Mouse (Mus musculus) erythroblast, embryonic 14.5 days (primary cell): ENCODE measurements around the gene Gnaz. TPM values are rescaled to one million over a fixed set of nuclear protein-coding genes. Genes with fewer than 3 reads are reported as not detected.

Experiments
- H3K27me3 ChIP-seq: 2 replicates; pipeline ENCODE4 v1.6.1; 2012; ENCODE audit warnings: inconsistent platforms; ENCODE audit not compliant: control insufficient read depth
- H3K36me3 ChIP-seq: 2 replicates; pipeline ENCODE4 v1.6.1; 2012; ENCODE audit warnings: mild to moderate bottlenecking, inconsistent platforms; ENCODE audit not compliant: control insufficient read depth
- H3K4me1 ChIP-seq: 2 replicates; pipeline ENCODE4 v1.6.1; 2012; ENCODE audit warnings: inconsistent platforms; ENCODE audit not compliant: control insufficient read depth
- H3K4me3 ChIP-seq: replicated peaks from 2 replicates; pipeline ENCODE3; 2012; ENCODE audit warnings: moderate library complexity, mild to moderate bottlenecking, inconsistent platforms
- H3K9me3 ChIP-seq: 2 replicates; pipeline ENCODE4 v1.6.1; 2012; ENCODE audit warnings: low read length, inconsistent platforms, mixed read lengths; ENCODE audit not compliant: control insufficient read depth
- GATA1 ChIP-seq: IDR thresholded peaks from 2 replicates; pipeline ENCODE4 v1.6.1; 2012; ENCODE audit warnings: low read length, inconsistent platforms, mixed read lengths
- TAL1 ChIP-seq: IDR thresholded peaks from 3 replicates; pipeline ENCODE4 v1.6.1; 2012; ENCODE audit warnings: low read length, inconsistent platforms, mixed read lengths
- polyA plus RNA-seq: library from polyadenylated mRNA; stranded (reverse); fragments of >175 nt; gene quantifications from 2 replicates; pipeline ENCODE4 v1.2.3, GENCODE M21; 2012

Gene Gnaz
- polyA plus RNA-seq, 1 experiment = 0.07 TPM

- Histone ChIP-seq H3K27me3 (no peaks in the 10 kb centered on the region), H3K9me3 (no peaks in the 10 kb centered on the region), H3K36me3 (no peaks in the 10 kb centered on the region), H3K4me1 (no peaks in the 10 kb centered on the region), H3K4me3 (no peak overlapping the region)
- TF ChIP-seq TAL1 (no peak), GATA1 (no peak)
Measured at GRCm38 (mm10) chr10:75010704-75011103, 43.7 kb downstream of the Gnaz start.

GRCm38 (mm10) chr10:75015465-75015864, 48.5 kb downstream of the Gnaz start:
- H3K36me3 ChIP-seq = no peaks in the 10 kb centered on the region
- no peaks in the 10 kb centered on the region for H3K9me3 ChIP-seq
- H3K27me3 ChIP-seq = no peaks in the 10 kb centered on the region
- H3K4me3 ChIP-seq = no peak overlapping the region
- H3K4me1 ChIP-seq = no peaks in the 10 kb centered on the region
- TF ChIP-seq TAL1 (no peak), GATA1 (no peak)

- no peaks in the 10 kb centered on the region for H3K36me3 ChIP-seq
- H3K4me1 ChIP-seq = no peaks in the 10 kb centered on the region
- TF ChIP-seq TAL1 = no peak
- TF ChIP-seq GATA1 = no peak
- H3K9me3 ChIP-seq = no peaks in the 10 kb centered on the region
- no peaks in the 10 kb centered on the region for H3K27me3 ChIP-seq
- no peak overlapping the region for H3K4me3 ChIP-seq
Measured at GRCm38 (mm10) chr10:75016481-75016880, 49.5 kb downstream of the Gnaz start.

GRCm38 (mm10) chr10:75020271-75020670, 53.3 kb downstream of the Gnaz start:
- peaks cover 6% of the 10 kb centered on the region; the same call in 1 of the 2 replicates for H3K9me3 ChIP-seq
- no peak for TF ChIP-seq TAL1
- no peak for TF ChIP-seq GATA1

GRCm38 (mm10) chr10:75021138-75021537, 54.2 kb downstream of the Gnaz start:
- H3K4me3 ChIP-seq = no peak overlapping the region
- H3K36me3 ChIP-seq = no peaks in the 10 kb centered on the region
- peaks cover 6% of the 10 kb centered on the region; the same call in 1 of the 2 replicates for H3K9me3 ChIP-seq
- H3K4me1 ChIP-seq = no peaks in the 10 kb centered on the region
- TF ChIP-seq TAL1 (no peak), GATA1 (no peak)
- H3K27me3 ChIP-seq = no peaks in the 10 kb centered on the region

More at GRCm38 (mm10) chr10:75020271-75020670, 53.3 kb downstream of the Gnaz start:
- no peaks in the 10 kb centered on the region for H3K27me3 ChIP-seq
- H3K36me3 ChIP-seq = no peaks in the 10 kb centered on the region
- H3K4me1 ChIP-seq = no peaks in the 10 kb centered on the region
- no peak overlapping the region for H3K4me3 ChIP-seq

- H3K36me3 ChIP-seq = no peaks in the 10 kb centered on the region
- H3K4me3 ChIP-seq = no peak overlapping the region
- H3K27me3 ChIP-seq = no peaks in the 10 kb centered on the region
- H3K9me3 ChIP-seq = peaks cover 6% of the 10 kb centered on the region; the same call in 1 of the 2 replicates
- H3K4me1 ChIP-seq = no peaks in the 10 kb centered on the region
- TF ChIP-seq TAL1 (no peak), GATA1 (no peak)
Measured at GRCm38 (mm10) chr10:75026491-75026890, 59.5 kb downstream of the Gnaz start.

- TF ChIP-seq TAL1 (no peak), GATA1 (no peak)
- H3K4me3 ChIP-seq = no peak overlapping the region
- no peaks in the 10 kb centered on the region for H3K9me3 ChIP-seq
- H3K4me1 ChIP-seq = no peaks in the 10 kb centered on the region
- no peaks in the 10 kb centered on the region for H3K27me3 ChIP-seq
- no peaks in the 10 kb centered on the region for H3K36me3 ChIP-seq
Measured at GRCm38 (mm10) chr10:75028743-75029142, 61.8 kb downstream of the Gnaz start.

- H3K36me3 ChIP-seq = no peaks in the 10 kb centered on the region
- TF ChIP-seq TAL1 = no peak
- H3K27me3 ChIP-seq = no peaks in the 10 kb centered on the region
- H3K4me1 ChIP-seq = no peaks in the 10 kb centered on the region
- H3K4me3 ChIP-seq = no peak overlapping the region
- H3K9me3 ChIP-seq = no peaks in the 10 kb centered on the region
Measured at GRCm38 (mm10) chr10:75029677-75030076, 62.7 kb downstream of the Gnaz start.

- Histone ChIP-seq H3K4me1 (no peaks in the 10 kb centered on the region), H3K9me3 (no peaks in the 10 kb centered on the region), H3K27me3 (no peaks in the 10 kb centered on the region), H3K4me3 (no peak overlapping the region), H3K36me3 (no peaks in the 10 kb centered on the region)
- TF ChIP-seq GATA1 = no peak
- no peak for TF ChIP-seq TAL1
Measured at GRCm38 (mm10) chr10:75030234-75030633, 63.3 kb downstream of the Gnaz start.
